Mouse (Mus musculus): ENCODE results near the gene Stab1. TPM values are rescaled to one million over a fixed set of nuclear protein-coding genes. Genes with fewer than 3 reads are reported as not detected.

The Stab1 gene
- polyA plus RNA-seq, 1 experiment: 11.7 TPM

GRCm38 (mm10) chr14:31207070-31207830 lies 38.8 kb upstream of the Stab1 start:
- H3K4me3 ChIP-seq (replicated peaks): peak overlapping the region; percentile 99
- TF ChIP-seq FLI1 (IDR thresholded peaks at IDR 0.05; ENCODE audit: low read length) (no peak), GATA1 (IDR thresholded peaks at IDR 0.05; ENCODE audit: borderline replicate concordance, low read length) (no peak)
- peaks cover 43% of the 10 kb centered on the region for H3K4me1 ChIP-seq
- no peaks in the 10 kb centered on the region for H3K9me3 ChIP-seq
- peaks cover 28% of the 10 kb centered on the region for H3K27me3 ChIP-seq (replicated peaks)
- H3K36me3 ChIP-seq (replicated peaks; ENCODE audit: low read length): peaks cover 35% of the 10 kb centered on the region

GRCm38 (mm10) chr14:31206472-31206981 lies 38.1 kb upstream of the Stab1 start:
- Histone ChIP-seq H3K36me3 (replicated peaks; ENCODE audit: low read length) (peaks cover 39% of the 10 kb centered on the region), H3K9me3 (no peaks in the 10 kb centered on the region), H3K27me3 (replicated peaks) (peaks cover 21% of the 10 kb centered on the region), H3K4me3 (replicated peaks) (peak overlapping the region; percentile 99), H3K4me1 (peaks cover 48% of the 10 kb centered on the region)
- TF ChIP-seq FLI1 (IDR thresholded peaks at IDR 0.05; ENCODE audit: low read length) (no peak), GATA1 (IDR thresholded peaks at IDR 0.05; ENCODE audit: borderline replicate concordance, low read length) (no peak)

GRCm38 (mm10) chr14:31205562-31206467 lies 37.4 kb upstream of the Stab1 start:
- TF ChIP-seq FLI1 (IDR thresholded peaks at IDR 0.05; ENCODE audit: low read length) (no peak), GATA1 (IDR thresholded peaks at IDR 0.05; ENCODE audit: borderline replicate concordance, low read length) (no peak)
- Histone ChIP-seq H3K27me3 (replicated peaks) (peaks cover 17% of the 10 kb centered on the region), H3K4me1 (peaks cover 51% of the 10 kb centered on the region), H3K4me3 (replicated peaks) (peak overlapping the region; percentile 99), H3K9me3 (no peaks in the 10 kb centered on the region), H3K36me3 (replicated peaks; ENCODE audit: low read length) (peaks cover 44% of the 10 kb centered on the region)

GRCm38 (mm10) chr14:31205244-31205561 lies 36.8 kb upstream of the Stab1 start:
- TF ChIP-seq FLI1 (IDR thresholded peaks at IDR 0.05; ENCODE audit: low read length): no peak
- TF ChIP-seq GATA1 (IDR thresholded peaks at IDR 0.05; ENCODE audit: borderline replicate concordance, low read length): no peak
- no peaks in the 10 kb centered on the region for H3K9me3 ChIP-seq
- peak overlapping the region; percentile 99 for H3K4me3 ChIP-seq (replicated peaks)
- peaks cover 56% of the 10 kb centered on the region for H3K4me1 ChIP-seq
- peaks cover 13% of the 10 kb centered on the region for H3K27me3 ChIP-seq (replicated peaks)
- H3K36me3 ChIP-seq (replicated peaks; ENCODE audit: low read length): peaks cover 51% of the 10 kb centered on the region

- no peak for TF ChIP-seq FLI1 (IDR thresholded peaks at IDR 0.05; ENCODE audit: low read length)
- TF ChIP-seq GATA1 (IDR thresholded peaks at IDR 0.05; ENCODE audit: borderline replicate concordance, low read length): no peak
- H3K4me3 ChIP-seq (replicated peaks): peak overlapping the region; percentile 99
Measured at GRCm38 (mm10) chr14:31204844-31205243, 36.4 kb upstream of the Stab1 start.

GRCm38 (mm10) chr14:31200038-31200437 lies 31.6 kb upstream of the Stab1 start:
- Histone ChIP-seq H3K4me1 (peaks cover 67% of the 10 kb centered on the region), H3K36me3 (replicated peaks; ENCODE audit: low read length) (peaks cover 100% of the 10 kb centered on the region), H3K27me3 (replicated peaks) (no peaks in the 10 kb centered on the region), H3K4me3 (replicated peaks) (no peak overlapping the region), H3K9me3 (no peaks in the 10 kb centered on the region)
- TF ChIP-seq GATA1 (IDR thresholded peaks at IDR 0.05; ENCODE audit: borderline replicate concordance, low read length): no peak
- no peak for TF ChIP-seq FLI1 (IDR thresholded peaks at IDR 0.05; ENCODE audit: low read length)

More at GRCm38 (mm10) chr14:31204844-31205243, 36.4 kb upstream of the Stab1 start:
- Histone ChIP-seq H3K27me3 (replicated peaks) (peaks cover 11% of the 10 kb centered on the region), H3K4me1 (peaks cover 56% of the 10 kb centered on the region), H3K36me3 (replicated peaks; ENCODE audit: low read length) (peaks cover 54% of the 10 kb centered on the region), H3K9me3 (no peaks in the 10 kb centered on the region)

GRCm38 (mm10) chr14:31199599-31199998 lies 31.2 kb upstream of the Stab1 start:
- Histone ChIP-seq H3K27me3 (replicated peaks) (no peaks in the 10 kb centered on the region), H3K36me3 (replicated peaks; ENCODE audit: low read length) (peaks cover 100% of the 10 kb centered on the region), H3K9me3 (no peaks in the 10 kb centered on the region), H3K4me1 (peaks cover 67% of the 10 kb centered on the region), H3K4me3 (replicated peaks) (no peak overlapping the region)
- TF ChIP-seq GATA1 (IDR thresholded peaks at IDR 0.05; ENCODE audit: borderline replicate concordance, low read length) (no peak), FLI1 (IDR thresholded peaks at IDR 0.05; ENCODE audit: low read length) (no peak)

GRCm38 (mm10) chr14:31197547-31198516 lies 29.4 kb upstream of the Stab1 start:
- H3K9me3 ChIP-seq: no peaks in the 10 kb centered on the region
- H3K4me1 ChIP-seq: peaks cover 62% of the 10 kb centered on the region
- TF ChIP-seq GATA1 (IDR thresholded peaks at IDR 0.05; ENCODE audit: borderline replicate concordance, low read length): no peak
- TF ChIP-seq FLI1 (IDR thresholded peaks at IDR 0.05; ENCODE audit: low read length): no peak
- H3K4me3 ChIP-seq (replicated peaks): peak overlapping the region; percentile 80
- no peaks in the 10 kb centered on the region for H3K27me3 ChIP-seq (replicated peaks)
- peaks cover 98% of the 10 kb centered on the region for H3K36me3 ChIP-seq (replicated peaks; ENCODE audit: low read length)

GRCm38 (mm10) chr14:31195968-31196367 lies 27.5 kb upstream of the Stab1 start:
- Histone ChIP-seq H3K4me3 (replicated peaks) (no peak overlapping the region), H3K9me3 (no peaks in the 10 kb centered on the region), H3K36me3 (replicated peaks; ENCODE audit: low read length) (peaks cover 98% of the 10 kb centered on the region), H3K4me1 (peaks cover 61% of the 10 kb centered on the region), H3K27me3 (replicated peaks) (no peaks in the 10 kb centered on the region)
- TF ChIP-seq FLI1 (IDR thresholded peaks at IDR 0.05; ENCODE audit: low read length) (no peak), GATA1 (IDR thresholded peaks at IDR 0.05; ENCODE audit: borderline replicate concordance, low read length) (no peak)
